Mouse (Mus musculus): ENCODE data around the gene Msh4. TPM values are rescaled to one million over a fixed set of nuclear protein-coding genes. Genes with fewer than 3 reads are reported as not detected.

Gene Msh4
- polyA plus RNA-seq, 1 experiment from 2014 or later, result 0.11 TPM

DNA sequence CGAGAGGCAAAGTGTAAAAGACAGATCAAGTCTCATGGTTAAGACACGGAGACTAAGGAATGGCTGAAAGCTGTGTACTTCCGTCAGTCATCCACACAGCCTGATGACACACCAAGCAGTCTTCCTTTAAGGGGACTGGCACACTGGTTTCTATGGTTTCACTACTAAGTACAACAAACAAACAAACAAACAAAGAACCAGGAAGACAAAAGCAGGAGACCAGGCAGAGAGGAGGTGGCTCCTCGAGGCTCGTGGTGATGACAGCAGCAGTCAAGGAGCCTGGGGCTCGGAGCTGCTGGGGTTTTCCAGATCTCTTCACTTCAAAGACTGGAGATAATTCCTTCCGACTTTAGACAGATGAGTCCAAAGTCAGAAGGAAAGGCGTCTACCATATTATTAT lies 34.1 kb upstream of the Msh4 start:
- no peak for DNase-seq (ENCODE audit: low spot score)
- Histone ChIP-seq H3K4me1 (ENCODE audit: control insufficient read depth, insufficient read depth, low read length) (peaks cover 7% of the 10 kb centered on the region; the same call in 1 of the 2 replicates), H3K27me3 (ENCODE audit: control insufficient read depth, insufficient read depth, low read length) (no peaks in the 10 kb centered on the region), H3K9me3 (ENCODE audit: control insufficient read depth, low read length) (no peaks in the 10 kb centered on the region), H3K4me3 (ENCODE audit: low read depth, low read length) (no peak overlapping the region), H3K27ac (replicated peaks; ENCODE audit: low read depth, low read length) (no peak overlapping the region), H3K4me2 (ENCODE audit: low read depth, severe bottlenecking) (no peak overlapping the region), H3K9ac (ENCODE audit: low read length) (no peak overlapping the region), H3K36me3 (ENCODE audit: control insufficient read depth, insufficient read depth, low read length) (no peaks in the 10 kb centered on the region)
- 82% methylated on average over 8 of the region's 8 CpGs for WGBS
- ATAC-seq (ENCODE audit: insufficient number of reproducible peaks, low FRiP score, low TSS enrichment, low read depth), result no peak

DNA sequence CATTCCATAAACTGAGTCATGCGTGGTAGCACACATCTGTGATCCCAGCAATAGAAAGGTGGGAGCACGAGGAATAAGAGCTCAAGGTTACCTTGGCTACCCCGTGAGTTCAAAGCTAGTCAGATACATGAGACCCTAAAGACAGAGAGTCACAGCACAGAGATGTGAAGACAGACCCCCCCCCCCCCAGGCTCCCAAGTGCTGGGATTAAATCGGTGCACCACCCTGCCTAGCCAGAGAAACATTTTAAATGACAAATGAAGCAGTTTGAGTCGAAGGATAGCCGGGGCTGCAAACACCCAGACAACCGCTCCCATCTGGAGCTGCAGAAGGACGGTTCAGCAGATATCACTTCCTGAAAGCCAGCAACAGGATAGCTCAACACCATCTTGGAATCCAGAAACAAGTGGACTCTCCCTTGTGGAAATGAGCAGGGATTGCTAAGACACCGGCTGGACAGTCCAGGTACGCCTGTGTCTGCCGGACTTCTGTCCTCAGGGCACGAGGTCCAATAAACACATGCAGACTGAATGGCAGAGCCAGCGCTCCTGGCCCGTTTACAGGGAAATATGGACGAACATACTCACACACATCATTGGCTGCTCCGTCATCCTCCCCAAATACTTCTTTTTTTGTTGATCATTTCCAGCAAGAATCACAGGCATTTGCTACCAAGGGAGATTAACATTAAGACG lies 31.3 kb upstream of the Msh4 start:
- H3K4me2 ChIP-seq (ENCODE audit: low read depth, severe bottlenecking), result no peak overlapping the region
- 91% methylated on average over 17 of the region's 17 CpGs for WGBS
- no peaks in the 10 kb centered on the region for H3K4me1 ChIP-seq (ENCODE audit: control insufficient read depth, insufficient read depth, low read length)
- ATAC-seq (ENCODE audit: insufficient number of reproducible peaks, low FRiP score, low TSS enrichment, low read depth) (no peak), DNase-seq (ENCODE audit: low spot score) (no peak)
- H3K9ac ChIP-seq (ENCODE audit: low read length), result no peak overlapping the region
- no peaks in the 10 kb centered on the region for H3K27me3 ChIP-seq (ENCODE audit: control insufficient read depth, insufficient read depth, low read length)
- H3K4me3 ChIP-seq (ENCODE audit: low read depth, low read length), result no peak overlapping the region
- H3K27ac ChIP-seq (replicated peaks; ENCODE audit: low read depth, low read length), result no peak overlapping the region
- H3K36me3 ChIP-seq (ENCODE audit: control insufficient read depth, insufficient read depth, low read length), result peaks cover 7% of the 10 kb centered on the region; the same call in 1 of the 2 replicates
- H3K9me3 ChIP-seq (ENCODE audit: control insufficient read depth, low read length), result no peaks in the 10 kb centered on the region

DNA sequence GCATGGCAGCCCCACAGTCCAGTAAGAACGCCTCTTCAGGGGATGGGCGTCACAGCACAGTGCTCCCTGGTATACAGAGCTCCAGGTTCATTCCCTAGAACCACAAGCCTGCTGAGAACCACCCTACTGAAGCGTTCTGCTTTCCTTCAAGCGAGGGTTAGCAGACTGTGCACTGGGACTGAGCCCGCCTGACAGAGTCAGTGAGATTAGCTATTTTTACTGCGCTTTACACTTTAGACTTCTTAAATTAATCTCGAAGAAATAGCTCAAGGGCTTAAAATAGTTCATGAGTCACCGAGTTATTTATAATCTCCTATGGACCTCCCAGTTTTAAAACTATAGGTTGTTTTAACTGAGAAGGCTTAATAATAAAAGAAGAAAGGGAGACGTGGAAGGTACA lies 29.9 kb upstream of the Msh4 start:
- 91% methylated on average over 9 of the region's 9 CpGs for WGBS
- no peaks in the 10 kb centered on the region for H3K27me3 ChIP-seq (ENCODE audit: control insufficient read depth, insufficient read depth, low read length)
- H3K4me3 ChIP-seq (ENCODE audit: low read depth, low read length), result no peak overlapping the region
- H3K4me2 ChIP-seq (ENCODE audit: low read depth, severe bottlenecking), result no peak overlapping the region
- no peaks in the 10 kb centered on the region for H3K9me3 ChIP-seq (ENCODE audit: control insufficient read depth, low read length)
- ATAC-seq (ENCODE audit: insufficient number of reproducible peaks, low FRiP score, low TSS enrichment, low read depth) (no peak), DNase-seq (ENCODE audit: low spot score) (no peak)
- H3K4me1 ChIP-seq (ENCODE audit: control insufficient read depth, insufficient read depth, low read length), result no peaks in the 10 kb centered on the region
- no peak overlapping the region for H3K9ac ChIP-seq (ENCODE audit: low read length)
- H3K27ac ChIP-seq (replicated peaks; ENCODE audit: low read depth, low read length), result no peak overlapping the region
- H3K36me3 ChIP-seq (ENCODE audit: control insufficient read depth, insufficient read depth, low read length), result peaks cover 9% of the 10 kb centered on the region; the same call in 1 of the 2 replicates

GRCm38 (mm10) chr3:153932461-153932860 lies 26.5 kb upstream of the Msh4 start:
- no peak overlapping the region for H3K4me2 ChIP-seq (ENCODE audit: low read depth, severe bottlenecking)
- no peak overlapping the region for H3K27ac ChIP-seq (replicated peaks; ENCODE audit: low read depth, low read length)
- WGBS, result 92% methylated on average over 5 of the region's 5 CpGs
- ATAC-seq (ENCODE audit: insufficient number of reproducible peaks, low FRiP score, low TSS enrichment, low read depth) (no peak), DNase-seq (ENCODE audit: low spot score) (no peak)
- no peak overlapping the region for H3K9ac ChIP-seq (ENCODE audit: low read length)
- no peaks in the 10 kb centered on the region for H3K9me3 ChIP-seq (ENCODE audit: control insufficient read depth, low read length)
- H3K4me1 ChIP-seq (ENCODE audit: control insufficient read depth, insufficient read depth, low read length), result no peaks in the 10 kb centered on the region
- H3K27me3 ChIP-seq (ENCODE audit: control insufficient read depth, insufficient read depth, low read length), result no peaks in the 10 kb centered on the region
- H3K4me3 ChIP-seq (ENCODE audit: low read depth, low read length), result no peak overlapping the region
- H3K36me3 ChIP-seq (ENCODE audit: control insufficient read depth, insufficient read depth, low read length), result peaks cover 17% of the 10 kb centered on the region

DNA sequence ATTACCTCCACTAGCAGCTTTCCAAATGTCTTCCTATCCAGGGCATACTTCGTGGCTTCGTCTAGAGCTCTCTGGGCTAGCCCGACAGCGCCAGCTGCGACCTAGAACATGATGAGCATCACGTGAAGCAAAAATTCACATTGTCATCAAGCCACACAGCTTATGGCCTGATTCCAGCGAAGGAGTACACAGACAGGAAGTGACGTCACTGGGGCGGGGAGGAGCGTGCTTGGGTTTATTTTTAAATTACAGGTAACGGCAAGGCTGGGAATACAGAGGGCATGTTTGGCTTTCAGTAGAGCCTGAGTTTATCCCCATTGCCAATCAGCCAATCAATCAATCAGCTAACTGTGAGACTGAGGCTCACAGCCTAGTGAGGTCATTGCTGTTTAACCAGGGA lies 23.6 kb upstream of the Msh4 start:
- Histone ChIP-seq H3K27ac (replicated peaks; ENCODE audit: low read depth, low read length) (no peak overlapping the region), H3K9ac (ENCODE audit: low read length) (no peak overlapping the region), H3K27me3 (ENCODE audit: control insufficient read depth, insufficient read depth, low read length) (no peaks in the 10 kb centered on the region), H3K9me3 (ENCODE audit: control insufficient read depth, low read length) (no peaks in the 10 kb centered on the region), H3K4me2 (ENCODE audit: low read depth, severe bottlenecking) (no peak overlapping the region), H3K36me3 (ENCODE audit: control insufficient read depth, insufficient read depth, low read length) (peaks cover 17% of the 10 kb centered on the region), H3K4me3 (ENCODE audit: low read depth, low read length) (no peak overlapping the region), H3K4me1 (ENCODE audit: control insufficient read depth, insufficient read depth, low read length) (no peaks in the 10 kb centered on the region)
- ATAC-seq (ENCODE audit: insufficient number of reproducible peaks, low FRiP score, low TSS enrichment, low read depth) (no peak), DNase-seq (ENCODE audit: low spot score) (no peak)
- WGBS, result 93% methylated on average over 11 of the region's 11 CpGs

DNA sequence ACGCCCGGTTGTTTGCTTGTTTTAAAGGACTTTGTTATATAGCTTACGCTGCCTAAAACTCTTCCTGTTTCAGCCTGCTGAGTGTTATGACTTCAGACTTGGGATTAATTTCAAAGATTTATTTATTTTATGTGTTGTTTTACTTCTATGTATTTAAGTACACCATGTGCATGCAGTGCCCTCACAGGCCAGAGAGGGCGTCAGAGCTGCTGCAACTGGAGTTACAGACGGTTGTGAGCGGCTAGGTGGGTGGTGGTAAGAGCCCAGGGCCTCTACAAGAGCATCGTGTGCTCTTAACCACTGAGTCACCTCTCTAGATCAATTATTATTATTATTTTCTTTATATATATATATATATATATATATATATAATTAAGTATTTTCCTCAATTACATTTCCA lies 20.4 kb upstream of the Msh4 start:
- no peak overlapping the region for H3K27ac ChIP-seq (replicated peaks; ENCODE audit: low read depth, low read length)
- H3K4me1 ChIP-seq (ENCODE audit: control insufficient read depth, insufficient read depth, low read length), result no peaks in the 10 kb centered on the region
- ATAC-seq (ENCODE audit: insufficient number of reproducible peaks, low FRiP score, low TSS enrichment, low read depth) (no peak), DNase-seq (ENCODE audit: low spot score) (no peak)
- H3K9ac ChIP-seq (ENCODE audit: low read length), result no peak overlapping the region
- no peak overlapping the region for H3K4me3 ChIP-seq (ENCODE audit: low read depth, low read length)
- WGBS, result 90% methylated on average over 7 of the region's 7 CpGs
- no peaks in the 10 kb centered on the region for H3K27me3 ChIP-seq (ENCODE audit: control insufficient read depth, insufficient read depth, low read length)
- peaks cover 10% of the 10 kb centered on the region for H3K36me3 ChIP-seq (ENCODE audit: control insufficient read depth, insufficient read depth, low read length)
- H3K4me2 ChIP-seq (ENCODE audit: low read depth, severe bottlenecking), result no peak overlapping the region
- no peaks in the 10 kb centered on the region for H3K9me3 ChIP-seq (ENCODE audit: control insufficient read depth, low read length)

DNA sequence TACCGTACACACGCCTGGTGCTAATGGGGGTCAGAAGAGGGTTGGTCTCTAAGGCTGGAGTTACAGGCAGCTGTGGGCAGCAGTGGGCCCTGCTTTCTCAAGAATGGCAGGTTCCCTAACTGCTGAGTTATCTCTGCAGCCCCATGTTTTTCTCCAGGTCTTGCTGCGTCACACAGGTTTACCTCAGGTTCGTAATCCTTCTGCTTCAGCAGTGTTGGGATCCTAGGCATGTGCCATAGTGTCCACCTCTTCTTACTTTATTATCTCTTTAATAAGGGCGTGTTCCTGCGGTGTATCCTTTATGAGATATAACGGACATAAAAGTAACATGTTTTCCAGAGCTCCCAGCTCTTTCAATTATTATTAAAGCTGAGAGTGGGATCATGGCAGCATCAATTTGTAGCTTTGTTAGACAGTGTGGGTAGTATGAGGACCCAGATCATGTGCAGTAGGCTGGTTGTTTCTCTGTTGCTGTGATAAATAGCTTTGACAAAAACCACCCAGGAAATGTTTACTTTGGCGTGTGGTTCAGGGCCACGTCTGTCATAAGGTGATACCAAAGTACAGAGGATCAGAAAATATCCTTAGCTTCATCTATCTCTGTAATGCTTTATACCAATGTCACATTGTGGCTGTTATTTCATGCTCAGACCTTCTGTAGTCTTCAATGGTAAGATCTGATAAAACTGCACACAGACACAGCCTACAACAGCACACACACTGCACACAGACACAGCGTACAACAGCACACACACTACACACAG lies 15.4 kb upstream of the Msh4 start:
- Histone ChIP-seq H3K36me3 (ENCODE audit: control insufficient read depth, insufficient read depth, low read length) (0 out of 2 replicates have a peak, but pooled peaks cover 2% of the 10 kb centered on the region), H3K9me3 (ENCODE audit: control insufficient read depth, low read length) (no peaks in the 10 kb centered on the region), H3K4me1 (ENCODE audit: control insufficient read depth, insufficient read depth, low read length) (no peaks in the 10 kb centered on the region), H3K9ac (ENCODE audit: low read length) (no peak overlapping the region), H3K4me3 (ENCODE audit: low read depth, low read length) (no peak overlapping the region), H3K27ac (replicated peaks; ENCODE audit: low read depth, low read length) (no peak overlapping the region), H3K27me3 (ENCODE audit: control insufficient read depth, insufficient read depth, low read length) (no peaks in the 10 kb centered on the region), H3K4me2 (ENCODE audit: low read depth, severe bottlenecking) (no peak overlapping the region)
- no peak for ATAC-seq (ENCODE audit: insufficient number of reproducible peaks, low FRiP score, low TSS enrichment, low read depth)
- no peak for DNase-seq (ENCODE audit: low spot score)
- 93% methylated on average over 10 of the region's 10 CpGs for WGBS

DNA sequence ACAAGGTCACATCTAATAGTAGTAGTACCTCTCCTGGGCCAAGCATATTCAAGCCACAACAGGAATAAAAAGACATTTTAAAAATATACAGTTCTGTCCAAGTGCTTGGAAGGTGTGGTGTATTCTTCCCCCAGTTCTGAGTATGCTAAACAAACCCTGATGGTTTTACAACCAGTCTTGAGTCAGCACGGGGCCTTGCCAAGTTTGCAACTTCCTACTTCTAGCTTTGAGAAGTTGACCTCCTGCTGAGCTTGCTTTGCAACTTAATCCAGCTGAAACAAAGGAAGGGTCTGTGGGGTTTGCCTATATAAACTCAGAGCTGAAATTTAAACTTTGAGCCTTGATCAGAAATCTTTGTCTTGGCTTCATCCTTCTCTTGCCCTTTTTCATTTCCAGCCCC lies 11.3 kb upstream of the Msh4 start:
- WGBS, result 3% methylated on average over 1 of the region's 1 CpGs
- H3K27ac ChIP-seq (replicated peaks; ENCODE audit: low read depth, low read length), result no peak overlapping the region
- ATAC-seq (ENCODE audit: insufficient number of reproducible peaks, low FRiP score, low TSS enrichment, low read depth), result no peak

More for the DNA sequence above, 11.3 kb upstream of the Msh4 start:
- no peaks in the 10 kb centered on the region for H3K36me3 ChIP-seq (ENCODE audit: control insufficient read depth, insufficient read depth, low read length)
- no peak for DNase-seq (ENCODE audit: low spot score)
- H3K4me2 ChIP-seq (ENCODE audit: low read depth, severe bottlenecking), result no peak overlapping the region
- H3K9me3 ChIP-seq (ENCODE audit: control insufficient read depth, low read length), result no peaks in the 10 kb centered on the region
- H3K4me1 ChIP-seq (ENCODE audit: control insufficient read depth, insufficient read depth, low read length), result no peaks in the 10 kb centered on the region
- H3K27me3 ChIP-seq (ENCODE audit: control insufficient read depth, insufficient read depth, low read length), result no peaks in the 10 kb centered on the region
- H3K4me3 ChIP-seq (ENCODE audit: low read depth, low read length), result no peak overlapping the region
- no peak overlapping the region for H3K9ac ChIP-seq (ENCODE audit: low read length)

Data from limb, embryonic 11.5 days (tissue).